Mouse (Mus musculus) testis, adult 2 months (tissue): ENCODE data around the gene Tk1.

Experiments used
- CTCF ChIP-seq: fragments of 200-500 bp; IDR thresholded peaks from 2 replicates; pipeline ENCODE4 v1.5.1; 2012; ENCODE audit warnings: low read depth, mild to moderate bottlenecking, inconsistent platforms, low read length, moderate library complexity; ENCODE audit not compliant: control insufficient read depth, insufficient read depth, insufficient replicate concordance
- POLR2A ChIP-seq: fragments of 200-500 bp; IDR thresholded peaks from 2 replicates; pipeline ENCODE4 v1.6.1; 2012; ENCODE audit warnings: low read depth, mild to moderate bottlenecking, inconsistent platforms, low read length, moderate library complexity; ENCODE audit not compliant: control insufficient read depth

DNA sequence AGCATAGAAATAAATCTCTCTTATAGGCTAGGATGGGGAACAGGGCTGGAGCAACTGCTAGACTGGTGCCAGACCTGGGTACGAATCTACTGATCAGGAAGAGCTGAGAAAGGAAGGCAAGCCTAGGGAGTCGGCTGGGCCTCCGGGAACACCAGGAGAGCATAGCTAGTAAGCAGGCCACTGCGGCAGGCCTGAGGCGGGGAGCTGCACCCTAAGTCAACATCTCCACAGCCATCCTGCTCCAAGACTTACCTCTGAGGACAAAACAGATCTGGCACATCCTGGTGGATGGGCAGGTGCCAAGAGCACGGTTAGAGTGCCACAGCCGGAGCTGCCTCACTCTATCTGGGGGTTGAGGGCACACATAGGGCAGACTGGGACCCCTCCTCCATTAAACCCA, 5.7 kb downstream of the Tk1 start:
- no peak for TF ChIP-seq CTCF
- TF ChIP-seq POLR2A: no peak
